Mouse (Mus musculus) olfactory bulb, adult 2 months (tissue): ENCODE data around the gene Rundc3a. TPM values are rescaled to one million over a fixed set of nuclear protein-coding genes. Genes with fewer than 3 reads are reported as not detected.

Source experiments
- H3K27ac ChIP-seq: fragments of 200-500 bp; 2 replicates; pipeline ENCODE4 v1.5.1; 2012; ENCODE audit warnings: low read depth, low read length; ENCODE audit not compliant: insufficient read depth
- H3K4me1 ChIP-seq: fragments of 200-500 bp; 2 replicates; pipeline ENCODE4 v1.6.1; 2012; ENCODE audit warnings: low read length; ENCODE audit not compliant: control insufficient read depth, insufficient read depth
- H3K4me3 ChIP-seq: fragments of 200-500 bp; 2 replicates; pipeline ENCODE4 v1.5.1; 2012; ENCODE audit warnings: mild to moderate bottlenecking, low read depth, low read length, moderate library complexity; ENCODE audit not compliant: insufficient read depth
- CTCF ChIP-seq: fragments of 200-500 bp; IDR thresholded peaks from 2 replicates; pipeline ENCODE4 v1.5.1; 2012; ENCODE audit warnings: low read depth, mild to moderate bottlenecking, low read length, moderate library complexity; ENCODE audit not compliant: insufficient read depth
- POLR2A ChIP-seq: fragments of 200-500 bp; IDR thresholded peaks from 2 replicates; pipeline ENCODE4 v1.6.1; 2012; ENCODE audit warnings: mild to moderate bottlenecking, low read depth, low read length, moderate library complexity; ENCODE audit not compliant: insufficient read depth
- WGBS: fragments of 180-500 bp; shearing (Covaris S2); methylation state at CpG from one replicate; pipeline ENCODE4 v1.1.7; 2018; 5-methylcytosine and 5-hydroxymethylcytosine counted together
- polyA plus RNA-seq: library from polyadenylated mRNA; stranded (reverse); fragments of >200 nt; gene quantifications from 2 replicates; pipeline ENCODE4 v1.2.4, GENCODE M21; 2012; ENCODE audit warnings: low replicate concordance; ENCODE audit not compliant: missing spikeins, insufficient read depth, insufficient read length

Rundc3a gene
- polyA plus RNA-seq, 1 experiment = not detected

- WGBS = 81% methylated on average over 6 of the region's 6 CpGs
- Histone ChIP-seq H3K27ac (no peak overlapping the region), H3K4me1 (no peaks in the 10 kb centered on the region; the same call in 1 of the 2 replicates), H3K4me3 (no peak overlapping the region)
- TF ChIP-seq POLR2A = no peak
- no peak for TF ChIP-seq CTCF
These were observed 31.5 kb downstream of the Rundc3a start for GRCm38 (mm10) chr11:102424666-102425065.

- Histone ChIP-seq H3K4me1 (no peaks in the 10 kb centered on the region; the same call in 1 of the 2 replicates), H3K27ac (no peak overlapping the region), H3K4me3 (no peak overlapping the region)
- WGBS = 86% methylated on average over 8 of the region's 8 CpGs
- TF ChIP-seq CTCF (no peak), POLR2A (no peak)
These were observed 32.5 kb downstream of the Rundc3a start for GRCm38 (mm10) chr11:102425555-102426316.

- TF ChIP-seq POLR2A = no peak
- TF ChIP-seq CTCF = no peak
- WGBS = 71% methylated on average over 8 of the region's 8 CpGs
- Histone ChIP-seq H3K27ac (no peak overlapping the region), H3K4me1 (peaks cover 19% of the 10 kb centered on the region), H3K4me3 (no peak overlapping the region)
These were observed 35.9 kb downstream of the Rundc3a start for GRCm38 (mm10) chr11:102428981-102429540.

- Histone ChIP-seq H3K4me3 (peak overlapping the region; percentile 77), H3K27ac (0 out of 2 replicates have a peak overlapping the region, but pooled peaks have one; percentile 6)
- 36% methylated on average over 3 of the region's 3 CpGs for WGBS
These were observed 36.3 kb downstream of the Rundc3a start for GRCm38 (mm10) chr11:102429551-102429950.

GRCm38 (mm10) chr11:102430121-102431017 lies 37.2 kb downstream of the Rundc3a start, which contains the start of gene Grn:
Gene Grn, plus strand, starts transcription at chr11:102430315.
- peak within 1 kb of the TSS; percentile 34; the same call in 1 of the 2 replicates for H3K27ac ChIP-seq
- TF ChIP-seq POLR2A = peak; percentile 65
- TF ChIP-seq CTCF = no peak; the same call in 1 of the 2 replicates
- H3K4me1 ChIP-seq = peaks cover 22% of the 10 kb centered on the region
- under 1% methylated on average over 29 of the region's 29 CpGs for WGBS
- H3K4me3 ChIP-seq = peak within 1 kb of the TSS; percentile 77

More at GRCm38 (mm10) chr11:102429551-102429950, 36.3 kb downstream of the Rundc3a start:
- H3K4me1 ChIP-seq = peaks cover 22% of the 10 kb centered on the region
- TF ChIP-seq POLR2A = no peak; the same call in 1 of the 2 replicates
- TF ChIP-seq CTCF = no peak

GRCm38 (mm10) chr11:102431018-102431645 lies 37.9 kb downstream of the Rundc3a start:
- Histone ChIP-seq H3K27ac (0 out of 2 replicates have a peak overlapping the region, but pooled peaks have one; percentile 34), H3K4me3 (peak overlapping the region; percentile 77), H3K4me1 (peaks cover 26% of the 10 kb centered on the region)
- 0% methylated on average over 7 of the region's 7 CpGs for WGBS
- TF ChIP-seq POLR2A (no peak), CTCF (no peak)

GRCm38 (mm10) chr11:102431728-102432114 lies 38.5 kb downstream of the Rundc3a start:
- 73% methylated on average over 3 of the region's 3 CpGs for WGBS
- H3K27ac ChIP-seq = no peak overlapping the region
- no peak for TF ChIP-seq POLR2A
- TF ChIP-seq CTCF = no peak
- no peak overlapping the region for H3K4me3 ChIP-seq
- H3K4me1 ChIP-seq = peaks cover 31% of the 10 kb centered on the region

- no peak overlapping the region for H3K27ac ChIP-seq
- WGBS = 50% methylated on average over 16 of the region's 16 CpGs
- TF ChIP-seq POLR2A (no peak), CTCF (no peak)
- H3K4me1 ChIP-seq = peaks cover 36% of the 10 kb centered on the region
- no peak overlapping the region for H3K4me3 ChIP-seq
These were observed 39.1 kb downstream of the Rundc3a start for GRCm38 (mm10) chr11:102432115-102432843.

- Histone ChIP-seq H3K27ac (no peak overlapping the region; the same call in 1 of the 2 replicates), H3K4me1 (peaks cover 41% of the 10 kb centered on the region), H3K4me3 (no peak overlapping the region)
- WGBS = 59% methylated on average over 6 of the region's 6 CpGs
- TF ChIP-seq POLR2A (no peak), CTCF (no peak)
These were observed 39.7 kb downstream of the Rundc3a start for GRCm38 (mm10) chr11:102432896-102433295.
